Mouse (Mus musculus) liver, embryonic 14.5 days (tissue): Measurements from ENCODE around the gene Ndufs7.

Source experiments
- CTCF ChIP-seq: IDR thresholded peaks from 2 replicates; pipeline ENCODE4 v1.5.1; 2016; ENCODE audit warnings: antibody characterized with exemption, low read depth, control low read depth
- EP300 ChIP-seq: IDR thresholded peaks from 2 replicates; pipeline ENCODE4 v1.6.1; 2016; ENCODE audit warnings: antibody characterized with exemption, low read depth

GRCm38 (mm10) chr10:80227166-80227539, 21.8 kb upstream of the Ndufs7 start:
- TF ChIP-seq CTCF = no peak
- TF ChIP-seq EP300 = no peak
